Mouse (Mus musculus): ENCODE measurements around the gene Klc1.

The Klc1 gene

GRCm38 (mm10) chr12:111743981-111744423 is 14.6 kb upstream of the Klc1 start:
- no peak for DNase-seq (ENCODE audit: low read depth, low spot score)

GRCm38 (mm10) chr12:111745274-111745673 is 13.4 kb upstream of the Klc1 start:
- no peak for DNase-seq (ENCODE audit: low read depth, low spot score)

DNA sequence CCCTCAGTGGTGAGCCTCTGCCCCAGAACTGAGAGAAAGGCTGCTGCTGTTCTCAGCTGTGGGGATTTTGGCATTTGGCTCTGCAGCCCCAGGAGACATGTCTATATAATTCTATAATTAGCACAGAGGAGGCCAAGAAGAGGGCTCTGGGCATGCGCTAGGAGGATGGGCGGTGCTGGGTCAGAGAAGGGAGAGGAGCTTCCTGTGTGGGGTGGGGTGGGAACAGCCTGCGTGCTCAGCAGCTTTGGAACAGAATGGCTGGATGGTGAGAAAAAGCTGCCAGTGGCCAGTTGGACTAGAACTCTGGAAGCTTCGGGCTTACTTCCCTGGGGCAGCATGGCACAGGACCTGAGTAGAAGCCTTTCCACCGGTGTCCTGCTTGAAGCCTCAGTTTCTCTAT is 12.6 kb upstream of the Klc1 start:
- no peak for DNase-seq (ENCODE audit: low read depth, low spot score)

DNA sequence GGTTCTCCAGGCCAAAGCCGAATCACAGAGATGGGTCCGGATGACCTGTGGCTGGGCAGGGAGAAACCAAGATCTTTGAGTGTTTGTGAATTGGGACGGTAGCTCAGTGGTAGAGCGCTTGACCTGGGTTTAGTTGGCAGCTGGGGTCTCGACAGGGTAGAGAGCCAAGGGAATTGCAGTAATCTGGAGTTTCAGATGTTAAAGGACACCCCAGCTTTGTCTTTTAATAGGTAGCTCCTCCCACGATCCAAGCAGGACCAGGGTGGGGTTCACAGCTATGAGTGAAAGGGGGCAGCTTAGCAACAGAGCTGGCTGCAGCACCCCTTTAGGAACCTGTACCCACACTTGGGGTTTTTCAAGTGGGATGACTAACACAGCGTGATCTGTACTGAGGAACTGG is 11.2 kb upstream of the Klc1 start:
- no peak for DNase-seq (ENCODE audit: low read depth, low spot score)

DNA sequence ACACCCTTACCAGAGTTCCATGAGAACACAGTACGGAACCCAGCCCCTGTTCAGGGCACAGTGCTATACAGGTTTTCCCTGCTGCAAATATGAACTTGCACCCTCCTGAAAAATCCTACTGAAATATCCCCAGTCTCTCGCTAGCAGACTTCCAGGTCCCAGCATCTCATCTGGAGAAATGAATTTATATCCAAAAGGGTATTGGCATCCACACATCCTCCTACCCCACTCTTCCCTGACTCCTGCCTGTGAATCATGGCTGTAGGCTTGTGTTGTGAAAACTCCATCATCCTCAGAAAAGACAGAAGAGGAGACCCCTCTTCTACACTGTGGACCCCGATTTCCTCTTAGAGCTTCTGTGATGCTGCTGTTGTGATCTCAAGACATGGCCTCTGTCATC is 7.9 kb upstream of the Klc1 start:
- no peak for DNase-seq (ENCODE audit: low read depth, low spot score)

DNA sequence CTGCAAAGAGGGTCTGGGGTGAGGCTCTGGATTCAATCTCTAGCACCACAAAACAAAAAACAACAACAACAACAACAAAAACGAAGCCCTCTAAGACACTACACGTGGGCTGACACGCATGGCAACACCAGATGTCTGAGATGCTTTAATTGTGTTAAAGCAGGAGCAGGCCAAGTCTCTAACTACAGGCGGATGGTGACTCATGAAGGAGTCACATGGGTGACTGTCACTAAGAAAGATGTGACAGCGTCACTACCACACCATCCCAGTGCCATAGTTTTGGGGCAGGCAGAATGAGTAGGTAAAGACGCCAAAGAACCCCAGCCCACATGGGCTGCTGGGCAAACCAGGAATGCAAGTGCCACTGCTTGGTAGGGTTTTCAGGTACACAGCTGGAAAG is 6.2 kb upstream of the Klc1 start:
- no peak for DNase-seq (ENCODE audit: low read depth, low spot score)

- DNase-seq (ENCODE audit: low read depth, low spot score) = no peak
Measured at GRCm38 (mm10) chr12:111753347-111753746, 5.3 kb upstream of the Klc1 start.

DNA sequence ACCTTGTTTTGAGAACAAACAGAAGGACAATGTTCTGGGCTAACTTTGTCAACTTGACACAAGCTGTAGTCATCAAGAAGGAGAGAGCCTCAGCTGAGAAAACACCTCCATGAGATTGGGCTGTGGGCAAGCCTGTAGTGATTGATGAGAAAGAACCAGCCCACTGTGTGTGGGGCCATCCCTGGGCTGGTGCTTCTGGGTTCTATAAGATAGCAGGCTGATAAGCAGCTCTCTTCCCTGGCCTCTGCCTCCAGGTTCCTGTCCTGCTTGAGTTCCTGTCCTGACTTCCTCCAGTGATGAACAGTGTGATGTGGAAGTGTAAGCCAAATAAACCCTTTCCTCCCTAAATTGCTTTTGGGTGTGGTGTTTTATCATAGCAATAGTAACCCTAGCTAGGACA is 3.9 kb upstream of the Klc1 start:
- no peak for DNase-seq (ENCODE audit: low read depth, low spot score)

DNA sequence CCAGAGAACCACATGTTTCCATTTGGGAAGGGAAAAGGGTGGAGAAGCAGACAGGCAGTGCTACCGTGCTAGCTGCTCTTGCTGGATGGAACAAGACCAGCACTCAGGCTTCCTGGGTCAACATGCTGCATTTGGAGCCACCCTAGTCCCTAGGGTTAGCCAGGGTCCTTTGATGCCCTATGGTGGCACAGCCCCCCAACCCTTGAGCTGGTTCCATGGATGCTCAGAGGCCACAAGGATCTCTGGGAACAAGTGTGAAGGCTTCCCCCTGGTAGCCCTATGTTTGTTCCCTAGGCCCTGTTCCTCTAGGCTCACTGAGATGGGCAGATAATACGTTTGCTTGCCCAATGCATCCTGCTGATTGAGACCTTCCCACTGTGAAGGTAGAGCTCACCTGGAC is 3.4 kb upstream of the Klc1 start:
- no peak for DNase-seq (ENCODE audit: low read depth, low spot score)

DNA sequence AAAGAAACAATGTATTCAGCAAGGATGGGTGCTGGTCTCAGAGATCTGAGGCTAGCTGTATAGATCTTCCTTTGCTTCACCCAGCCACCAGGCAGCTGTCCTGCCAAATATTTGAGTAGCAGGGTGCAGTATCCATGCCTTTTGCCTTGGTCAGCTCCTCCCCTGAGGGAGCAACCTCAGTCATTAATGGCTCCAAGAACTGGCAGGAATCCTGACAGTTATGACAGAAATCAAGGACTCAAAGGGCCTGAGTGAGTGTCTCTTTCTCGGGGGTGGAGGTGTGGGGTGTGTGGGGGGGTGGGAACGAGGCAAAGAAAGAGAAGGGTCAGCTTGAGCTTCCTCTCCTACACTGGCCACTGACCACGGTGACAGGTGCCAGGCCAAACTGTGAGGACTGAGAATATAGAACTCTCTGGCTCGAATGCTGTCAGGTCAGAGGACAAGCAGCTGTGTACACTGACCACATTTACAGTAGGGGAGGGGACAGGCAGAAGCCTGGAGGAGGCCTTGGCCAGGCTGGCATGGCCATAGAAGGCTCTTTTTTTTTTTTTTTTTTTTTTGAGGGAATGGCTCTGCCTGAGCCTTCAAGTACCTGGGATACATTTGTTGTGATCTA is 2.5 kb upstream of the Klc1 start:
- DNase-seq (ENCODE audit: low read depth, low spot score) = no peak

GRCm38 (mm10) chr12:111756698-111757082 is 2.0 kb upstream of the Klc1 start:
- DNase-seq (ENCODE audit: low read depth, low spot score) = no peak

DNA sequence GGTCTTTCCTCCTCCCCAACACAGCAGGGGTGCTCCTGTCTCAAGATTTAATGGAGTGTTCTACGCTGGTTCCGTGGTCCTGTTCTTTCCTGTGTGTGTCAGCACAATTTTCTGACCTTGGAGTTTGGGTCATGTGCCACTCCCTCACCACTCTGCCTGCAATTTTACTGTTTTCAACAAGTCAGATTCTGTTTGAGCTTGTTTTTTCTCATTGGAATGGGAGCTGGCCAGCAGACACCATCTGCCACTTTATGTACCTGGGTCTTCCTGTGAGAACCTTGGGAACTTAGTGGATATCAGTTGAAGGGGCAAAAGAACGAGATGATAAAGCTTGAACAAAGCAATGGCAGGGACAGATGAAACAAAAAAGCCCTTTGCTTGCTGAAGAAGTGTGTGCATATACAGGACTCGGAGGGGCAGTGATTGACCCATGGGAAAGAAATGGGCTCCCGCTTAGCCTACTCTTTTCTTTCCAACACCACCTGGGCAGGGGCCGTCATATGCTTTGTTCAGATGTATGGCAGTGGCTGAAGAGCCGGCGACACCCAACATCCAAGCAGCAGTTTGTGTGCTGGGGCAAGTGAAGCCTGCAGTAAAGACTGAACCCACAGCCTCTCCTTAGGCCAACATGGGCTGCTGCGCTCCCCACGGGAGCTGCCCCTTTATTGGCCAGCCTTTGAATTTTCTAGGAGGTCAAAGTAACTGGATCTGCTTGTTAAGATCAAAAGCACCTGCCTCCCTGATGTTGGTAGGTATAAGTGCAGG is 906 bp upstream of the Klc1 start:
- no peak for DNase-seq (ENCODE audit: low read depth, low spot score)

- DNase-seq (ENCODE audit: low read depth, low spot score) = no peak
Measured at GRCm38 (mm10) chr12:111759176-111760061, 770 bp downstream of the Klc1 start.

DNA sequence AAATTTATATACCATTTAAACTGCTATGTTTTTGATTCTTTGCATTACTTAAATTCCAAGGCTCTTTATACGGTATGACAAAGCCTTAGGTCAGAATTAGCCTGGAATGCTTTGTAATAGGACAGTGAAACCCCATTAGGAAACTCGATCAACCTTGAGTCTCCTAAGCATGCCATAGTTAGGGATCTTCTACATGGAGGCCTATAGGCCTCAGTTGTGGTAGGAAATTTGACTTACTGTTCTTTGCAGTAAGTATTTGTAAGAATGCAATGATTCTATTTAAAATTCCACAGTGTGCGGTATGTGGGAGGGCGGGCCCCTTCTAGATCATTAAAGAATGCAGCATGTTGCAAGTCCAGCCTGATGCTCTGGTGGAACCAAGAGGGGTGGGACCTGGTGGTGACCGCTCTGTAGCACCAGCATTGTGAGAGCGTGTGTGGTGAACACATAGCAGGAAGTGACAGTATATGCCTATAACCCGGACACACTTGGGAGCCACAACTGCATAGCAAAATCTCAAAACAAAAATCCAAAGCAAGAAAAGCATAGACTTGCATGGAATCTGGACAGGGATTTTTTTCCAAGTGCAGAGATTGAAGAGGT is 1.8 kb downstream of the Klc1 start:
- DNase-seq (ENCODE audit: low read depth, low spot score) = no peak

GRCm38 (mm10) chr12:111762620-111763280 is 4.1 kb downstream of the Klc1 start:
- no peak for DNase-seq (ENCODE audit: low read depth, low spot score)

DNA sequence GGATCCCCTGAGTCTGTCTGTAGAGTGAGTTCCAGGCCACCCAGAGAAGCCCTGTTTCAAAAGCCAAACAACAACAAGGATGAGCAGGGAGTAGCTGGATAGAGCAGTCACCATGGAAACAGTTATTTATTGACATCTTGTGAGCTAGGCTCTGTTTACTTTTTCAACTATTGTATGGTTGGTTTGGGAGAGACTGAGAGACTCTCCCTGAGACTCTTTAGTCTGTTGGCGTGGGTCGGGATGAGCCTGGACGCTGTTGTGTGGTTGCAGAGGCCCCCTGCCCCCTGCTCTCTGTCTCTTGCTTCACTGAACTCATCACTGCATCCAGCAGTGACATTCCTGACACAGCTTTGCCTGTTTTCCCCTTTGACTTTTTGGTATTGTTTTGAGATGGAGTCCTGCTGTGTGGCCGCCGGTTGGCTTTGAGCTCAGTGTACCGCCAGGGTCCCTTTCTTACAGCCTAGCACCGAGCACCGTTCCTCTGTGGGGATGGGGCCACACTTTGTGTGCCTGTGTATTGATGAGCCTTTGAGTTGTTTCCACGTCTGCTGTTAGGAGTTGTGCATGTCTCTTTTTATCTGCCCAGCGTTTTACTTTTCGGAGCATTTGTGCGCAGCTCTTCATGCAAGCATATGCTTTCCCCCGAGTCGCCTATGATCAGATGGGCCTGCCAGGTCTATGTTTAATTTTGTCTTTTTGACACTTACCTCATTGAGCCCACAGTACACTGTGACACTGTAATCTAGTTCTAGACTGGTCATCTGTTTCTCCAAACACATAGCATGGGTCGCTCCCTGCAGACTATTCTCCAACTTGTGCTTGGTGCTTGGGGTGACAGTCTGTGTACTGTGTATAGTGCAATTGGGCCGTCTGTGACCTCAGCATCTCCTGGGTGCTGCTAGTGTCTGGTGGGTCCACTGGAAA is 7.9 kb downstream of the Klc1 start:
- no peak for DNase-seq (ENCODE audit: low read depth, low spot score)

DNA sequence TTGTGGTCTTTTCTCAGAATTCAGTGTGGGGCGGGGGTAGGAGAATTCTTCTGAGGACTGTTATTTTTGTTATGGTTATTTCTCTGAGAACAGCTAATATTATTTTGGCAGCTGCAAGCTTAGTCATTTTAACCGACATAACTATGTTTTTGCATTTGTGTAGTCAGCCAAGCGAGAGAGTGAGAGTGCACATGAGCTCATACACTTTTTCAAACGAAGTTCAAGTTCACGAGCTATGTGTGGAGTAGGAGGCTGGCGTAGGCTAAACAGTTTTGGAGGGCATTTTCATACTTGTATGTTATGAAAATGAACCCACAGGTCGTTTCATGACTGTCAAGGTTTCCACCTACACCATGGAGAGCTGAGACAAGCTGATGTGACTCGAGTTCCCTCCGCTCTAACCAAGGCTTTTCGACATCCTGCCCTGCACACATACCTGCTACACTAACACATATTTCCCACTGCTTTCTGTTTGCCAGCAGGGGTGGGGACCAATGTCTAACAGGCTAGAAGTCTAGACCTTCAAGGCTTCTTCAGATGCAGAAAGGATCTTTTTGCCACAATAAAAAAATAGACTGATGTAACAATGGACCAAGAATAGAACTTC is 9.8 kb downstream of the Klc1 start:
- DNase-seq (ENCODE audit: low read depth, low spot score) = no peak

- DNase-seq (ENCODE audit: low read depth, low spot score) = no peak
Measured at GRCm38 (mm10) chr12:111769306-111769705, 10.7 kb downstream of the Klc1 start.

DNA sequence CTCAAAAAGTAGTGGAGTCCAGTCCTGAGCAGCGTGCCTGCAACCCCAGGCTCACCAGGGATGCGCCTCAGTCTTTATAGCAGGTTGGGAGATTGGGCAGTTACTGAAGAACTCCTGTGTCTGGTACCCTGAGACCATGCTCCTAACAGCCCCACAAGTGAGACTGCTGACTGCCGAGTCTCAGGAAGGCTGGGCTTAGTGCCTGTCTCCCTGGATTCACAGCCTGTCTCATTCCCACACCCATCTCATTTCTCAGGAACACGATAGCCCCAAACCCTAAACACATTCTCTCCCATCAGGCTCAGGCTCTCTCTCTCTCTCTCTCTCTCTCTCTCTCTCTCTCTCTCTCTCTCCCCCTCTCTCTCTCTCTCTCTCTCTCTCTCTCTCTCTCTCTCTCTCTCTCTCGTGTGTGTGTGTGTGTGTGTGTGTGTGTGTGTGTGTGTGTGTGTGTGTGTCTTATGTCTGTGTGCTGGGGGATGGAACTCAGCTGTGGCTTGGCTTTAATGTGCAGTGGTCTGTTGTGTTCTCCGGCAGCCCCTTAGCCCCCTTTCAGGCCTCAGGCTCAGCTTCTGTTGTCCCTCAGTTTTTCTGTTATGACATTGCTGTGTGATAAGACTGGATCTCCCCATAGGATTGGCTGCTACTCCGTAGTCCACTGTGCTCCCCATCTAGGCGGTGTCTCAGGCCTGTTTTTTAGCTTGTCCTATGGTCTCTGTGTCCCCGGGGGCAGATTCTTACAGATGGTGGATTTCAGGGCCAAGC is 11.3 kb downstream of the Klc1 start:
- DNase-seq (ENCODE audit: low read depth, low spot score) = no peak
